Mouse (Mus musculus): ENCODE data around the gene Olfr318. TPM values are rescaled to one million over a fixed set of nuclear protein-coding genes. Genes with fewer than 3 reads are reported as not detected.
"Not testable (repeated sequence)": the region's sequence is repeated elsewhere in the genome, so short reads cannot be mapped to it uniquely, and the experiment has no call there.

The Olfr318 gene
- polyA plus RNA-seq (2012; rRNA removed): not detected in 2 replicates

GRCm38 (mm10) chr11:58723914-58724313, at the start of gene Olfr318:
TSS of gene Olfr318 (minus strand) at chr11:58724014.
- Histone ChIP-seq H3K4me1 (ENCODE audit: control insufficient read depth, insufficient read depth, low read length) (no peaks in the 10 kb centered on the region), H3K27me3 (ENCODE audit: control insufficient read depth, insufficient read depth, low read length) (no peaks in the 10 kb centered on the region), H3K4me3 (replicated peaks; ENCODE audit: insufficient read depth, low read depth, low read length) (no peak within 1 kb of the TSS), H3K27ac (ENCODE audit: insufficient read depth, low read length) (no peak within 1 kb of the TSS)
- no peak for TF ChIP-seq POLR2A (IDR thresholded peaks at IDR 0.05; ENCODE audit: borderline replicate concordance, insufficient read depth, low read length)
- no peak for TF ChIP-seq CTCF (IDR thresholded peaks at IDR 0.05; ENCODE audit: borderline replicate concordance, insufficient read depth, low read depth, low read length)
- no peak for DNase-seq

GRCm38 (mm10) chr11:58772888-58773287, 49.1 kb upstream of the Olfr318 start, which contains the start of gene Olfr315:
TSS of gene Olfr315 (plus strand) at chr11:58773188.
- TF ChIP-seq CTCF (IDR thresholded peaks at IDR 0.05; ENCODE audit: borderline replicate concordance, insufficient read depth, low read depth, low read length): no peak
- no peak for TF ChIP-seq POLR2A (IDR thresholded peaks at IDR 0.05; ENCODE audit: borderline replicate concordance, insufficient read depth, low read length)
- no peak for DNase-seq
- Histone ChIP-seq H3K27ac (ENCODE audit: insufficient read depth, low read length) (no peak within 1 kb of the TSS), H3K4me1 (ENCODE audit: control insufficient read depth, insufficient read depth, low read length) (no peaks in the 10 kb centered on the region), H3K4me3 (replicated peaks; ENCODE audit: insufficient read depth, low read depth, low read length) (no peak within 1 kb of the TSS), H3K27me3 (ENCODE audit: control insufficient read depth, insufficient read depth, low read length) (no peaks in the 10 kb centered on the region)

GRCm38 (mm10) chr11:58752434-58752833, 28.6 kb upstream of the Olfr318 start, which contains the start of gene Olfr316:
TSS of gene Olfr316 (plus strand) at chr11:58752734.
- H3K27me3 ChIP-seq (ENCODE audit: control insufficient read depth, insufficient read depth, low read length): no peaks in the 10 kb centered on the region
- no peak for TF ChIP-seq CTCF (IDR thresholded peaks at IDR 0.05; ENCODE audit: borderline replicate concordance, insufficient read depth, low read depth, low read length)
- no peak for TF ChIP-seq POLR2A (IDR thresholded peaks at IDR 0.05; ENCODE audit: borderline replicate concordance, insufficient read depth, low read length)
- no peak within 1 kb of the TSS for H3K4me3 ChIP-seq (replicated peaks; ENCODE audit: insufficient read depth, low read depth, low read length)
- WGBS: 92% methylated on average over 2 of the region's 2 CpGs
- H3K4me1 ChIP-seq (ENCODE audit: control insufficient read depth, insufficient read depth, low read length): no peaks in the 10 kb centered on the region
- H3K27ac ChIP-seq (ENCODE audit: insufficient read depth, low read length): no peak within 1 kb of the TSS
- DNase-seq: no peak

DNA sequence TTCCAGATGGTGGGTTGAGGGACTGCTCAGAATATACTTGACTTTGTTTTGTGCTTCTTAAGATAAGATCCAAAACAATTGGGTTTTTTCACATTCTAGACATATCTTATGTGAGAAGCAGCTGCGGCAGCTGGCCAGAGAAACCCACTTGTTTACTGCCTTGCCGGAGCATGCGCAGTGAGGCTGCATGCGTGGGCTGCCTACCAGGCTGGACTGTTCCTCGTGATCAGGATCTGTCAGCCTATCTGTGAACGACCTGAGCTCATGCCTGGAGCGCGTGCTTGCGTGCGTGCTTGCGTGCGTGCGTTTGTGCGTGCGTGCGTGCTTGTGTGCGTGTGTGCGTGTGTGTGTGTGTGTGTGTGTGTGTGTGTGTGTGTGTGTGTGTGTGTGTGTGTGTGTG, 27.3 kb upstream of the Olfr318 start:
- H3K27ac ChIP-seq (ENCODE audit: insufficient read depth, low read length); DNase-seq; H3K4me3 ChIP-seq (replicated peaks; ENCODE audit: insufficient read depth, low read depth, low read length); H3K4me1 ChIP-seq (ENCODE audit: control insufficient read depth, insufficient read depth, low read length); H3K27me3 ChIP-seq (ENCODE audit: control insufficient read depth, insufficient read depth, low read length): not testable (repeated sequence)
- 77% methylated on average over 18 of the region's 18 CpGs for WGBS

GRCm38 (mm10) chr11:58738792-58739262, 15.0 kb upstream of the Olfr318 start, which contains the start of gene Olfr317:
TSS of gene Olfr317 (minus strand) at chr11:58739212.
- Histone ChIP-seq H3K4me1 (ENCODE audit: control insufficient read depth, insufficient read depth, low read length) (no peaks in the 10 kb centered on the region), H3K4me3 (replicated peaks; ENCODE audit: insufficient read depth, low read depth, low read length) (no peak within 1 kb of the TSS), H3K27ac (ENCODE audit: insufficient read depth, low read length) (no peak within 1 kb of the TSS), H3K27me3 (ENCODE audit: control insufficient read depth, insufficient read depth, low read length) (no peaks in the 10 kb centered on the region)
- no peak for DNase-seq
- 65% methylated on average over 4 of the region's 4 CpGs for WGBS
- no peak for TF ChIP-seq CTCF (IDR thresholded peaks at IDR 0.05; ENCODE audit: borderline replicate concordance, insufficient read depth, low read depth, low read length)
- TF ChIP-seq POLR2A (IDR thresholded peaks at IDR 0.05; ENCODE audit: borderline replicate concordance, insufficient read depth, low read length): no peak

DNA sequence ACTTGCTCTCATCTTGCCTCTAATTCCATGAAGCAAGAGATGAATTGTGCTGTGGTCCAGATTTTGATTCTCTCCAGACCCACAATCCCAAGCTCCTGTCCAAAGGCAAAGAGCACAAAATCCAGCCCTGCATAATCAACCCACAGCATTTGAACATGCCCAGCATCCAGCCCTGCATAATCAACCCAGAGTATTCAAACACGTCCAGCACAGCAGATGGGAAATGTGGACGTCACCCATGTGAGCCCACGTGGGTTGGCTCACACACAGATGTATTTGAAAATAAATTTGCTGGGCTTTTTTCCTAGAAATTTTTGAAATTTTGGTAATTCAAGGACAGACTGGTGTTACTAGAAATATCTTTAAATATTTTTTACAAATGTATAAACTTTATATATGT, 9.6 kb upstream of the Olfr318 start:
- TF ChIP-seq POLR2A (IDR thresholded peaks at IDR 0.05; ENCODE audit: borderline replicate concordance, insufficient read depth, low read length): no peak
- TF ChIP-seq CTCF (IDR thresholded peaks at IDR 0.05; ENCODE audit: borderline replicate concordance, insufficient read depth, low read depth, low read length): no peak
- Histone ChIP-seq H3K27ac (ENCODE audit: insufficient read depth, low read length) (no peak overlapping the region), H3K27me3 (ENCODE audit: control insufficient read depth, insufficient read depth, low read length) (no peaks in the 10 kb centered on the region), H3K4me3 (replicated peaks; ENCODE audit: insufficient read depth, low read depth, low read length) (no peak overlapping the region), H3K4me1 (ENCODE audit: control insufficient read depth, insufficient read depth, low read length) (no peaks in the 10 kb centered on the region)
- WGBS: 15% methylated on average over 3 of the region's 3 CpGs
- no peak for DNase-seq

- WGBS: 69% methylated on average over 6 of the region's 6 CpGs
- not testable (repeated sequence) for H3K4me3 ChIP-seq (replicated peaks; ENCODE audit: insufficient read depth, low read depth, low read length); DNase-seq; H3K4me1 ChIP-seq (ENCODE audit: control insufficient read depth, insufficient read depth, low read length); H3K27me3 ChIP-seq (ENCODE audit: control insufficient read depth, insufficient read depth, low read length); H3K27ac ChIP-seq (ENCODE audit: insufficient read depth, low read length)
Observed at GRCm38 (mm10) chr11:58727896-58728650, 4.3 kb upstream of the Olfr318 start.

DNA sequence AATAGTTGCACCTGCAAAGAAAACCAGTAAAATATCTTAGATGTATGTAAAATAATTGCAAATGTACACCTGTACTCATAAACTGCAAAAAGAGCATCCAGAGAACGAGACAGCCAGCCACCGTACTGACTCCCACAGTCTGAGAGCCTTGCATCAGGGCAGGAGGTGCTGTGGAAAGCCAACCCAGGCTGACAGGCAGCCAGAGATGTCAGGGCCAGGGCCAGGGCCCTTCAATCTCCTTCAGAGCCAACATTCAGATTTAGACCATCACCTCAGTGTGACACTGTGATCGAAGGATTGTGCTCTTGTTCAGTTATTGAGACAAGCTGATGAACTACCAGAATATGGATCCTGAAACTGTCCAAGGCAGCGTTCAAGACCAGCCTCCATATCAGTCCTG, 4.1 kb downstream of the Olfr318 start:
- H3K4me1 ChIP-seq (ENCODE audit: control insufficient read depth, insufficient read depth, low read length): no peaks in the 10 kb centered on the region
- H3K4me3 ChIP-seq (replicated peaks; ENCODE audit: insufficient read depth, low read depth, low read length): no peak overlapping the region
- H3K27ac ChIP-seq (ENCODE audit: insufficient read depth, low read length): no peak overlapping the region
- 81% methylated on average over 4 of the region's 4 CpGs for WGBS
- TF ChIP-seq CTCF (IDR thresholded peaks at IDR 0.05; ENCODE audit: borderline replicate concordance, insufficient read depth, low read depth, low read length) (no peak), POLR2A (IDR thresholded peaks at IDR 0.05; ENCODE audit: borderline replicate concordance, insufficient read depth, low read length) (no peak)
- DNase-seq: no peak
- H3K27me3 ChIP-seq (ENCODE audit: control insufficient read depth, insufficient read depth, low read length): no peaks in the 10 kb centered on the region

GRCm38 (mm10) chr11:58717723-58718122, 6.1 kb downstream of the Olfr318 start:
- WGBS: 91% methylated on average over 7 of the region's 7 CpGs
- H3K27me3 ChIP-seq (ENCODE audit: control insufficient read depth, insufficient read depth, low read length); H3K4me3 ChIP-seq (replicated peaks; ENCODE audit: insufficient read depth, low read depth, low read length); DNase-seq; H3K27ac ChIP-seq (ENCODE audit: insufficient read depth, low read length); H3K4me1 ChIP-seq (ENCODE audit: control insufficient read depth, insufficient read depth, low read length): not testable (repeated sequence)
